Mouse (Mus musculus) liver, embryonic 14.5 days (tissue): Measurements from ENCODE around the gene Ank.

Source experiments
- CTCF ChIP-seq: IDR thresholded peaks from 2 replicates; pipeline ENCODE4 v1.5.1; 2016; ENCODE audit warnings: antibody characterized with exemption, low read depth, control low read depth
- EP300 ChIP-seq: IDR thresholded peaks from 2 replicates; pipeline ENCODE4 v1.6.1; 2016; ENCODE audit warnings: antibody characterized with exemption, low read depth

GRCm38 (mm10) chr15:27623286-27623685, 156.8 kb downstream of the Ank start:
- TF ChIP-seq CTCF (no peak), EP300 (no peak)
